Mouse (Mus musculus) C2C12 (cell line): ENCODE data around the gene C2cd5. TPM values are rescaled to one million over a fixed set of nuclear protein-coding genes. Genes with fewer than 3 reads are reported as not detected.

Experiments used
- H3K27me3 ChIP-seq: one replicate; pipeline ENCODE4 v1.6.1; 2011; ENCODE audit not compliant: control insufficient read depth, insufficient read depth, insufficient read length
- H3K36me3 ChIP-seq: one replicate; pipeline ENCODE4 v1.6.1; 2011; ENCODE audit not compliant: control insufficient read depth, insufficient read depth
- H3K4me3 ChIP-seq: one replicate; pipeline ENCODE4 v1.5.1; 2011; ENCODE audit warnings: mild to moderate bottlenecking, control low read depth; ENCODE audit not compliant: poor library complexity, insufficient read depth, severe bottlenecking
- H3K79me2 ChIP-seq: one replicate; pipeline ENCODE4 v1.6.1; 2011; ENCODE audit not compliant: control insufficient read depth, insufficient read depth
- H3K79me3 ChIP-seq: one replicate; pipeline ENCODE4 v1.6.1; 2011; ENCODE audit warnings: low read depth, control low read depth
- H3ac ChIP-seq: one replicate; pipeline ENCODE3; 2011; ENCODE audit warnings: low read depth; ENCODE audit not compliant: control insufficient read depth, insufficient read length
- CEBPB ChIP-seq: IDR thresholded peaks from one replicate; pipeline ENCODE4 v1.6.1; 2011; ENCODE audit warnings: low read depth, mild to moderate bottlenecking, control low read depth, moderate library complexity
- CTCF ChIP-seq: IDR thresholded peaks from one replicate; pipeline ENCODE4 v1.5.1; 2011; ENCODE audit not compliant: control insufficient read depth, insufficient read depth, insufficient read length
- FOSL1 ChIP-seq: IDR thresholded peaks from one replicate; pipeline ENCODE4 v1.8.0; 2011; ENCODE audit warnings: mild to moderate bottlenecking, low read length; ENCODE audit not compliant: poor library complexity, insufficient read depth, severe bottlenecking
- MAX ChIP-seq: IDR thresholded peaks from one replicate; pipeline ENCODE4 v1.6.1; 2011; ENCODE audit warnings: mild to moderate bottlenecking, control low read depth
- MYOD1 ChIP-seq: IDR thresholded peaks from one replicate; pipeline ENCODE4 v1.6.1; 2011; ENCODE audit warnings: low read depth; ENCODE audit not compliant: control insufficient read depth, insufficient read length
- MYOG ChIP-seq: IDR thresholded peaks from one replicate; pipeline ENCODE4 v1.6.1; 2011; ENCODE audit not compliant: control insufficient read depth, insufficient read length; ENCODE audit errors: extremely low read depth
- USF1 ChIP-seq: IDR thresholded peaks from one replicate; pipeline ENCODE4 v1.6.1; 2011; ENCODE audit warnings: low read depth, mild to moderate bottlenecking, control low read depth, moderate library complexity
- polyA plus RNA-seq: library from polyadenylated mRNA; unstranded; fragments of >200 nt; fragmentation: generic; extraction: Trizol; gene quantifications from one replicate; pipeline ENCODE4 v1.2.1, GENCODE M21; 2012; ENCODE audit warnings: missing spikeins

Gene C2cd5
- polyA plus RNA-seq, 1 experiment = 4.8 TPM

- no peaks in the 10 kb centered on the region for H3K79me3 ChIP-seq
- H3K27me3 ChIP-seq = peaks cover 4% of the 10 kb centered on the region
- H3ac ChIP-seq = no peak overlapping the region
- no peak overlapping the region for H3K4me3 ChIP-seq
- no peaks in the 10 kb centered on the region for H3K36me3 ChIP-seq
- no peaks in the 10 kb centered on the region for H3K79me2 ChIP-seq
- TF ChIP-seq MYOD1 (no peak), USF1 (no peak), FOSL1 (no peak), CTCF (no peak)
Measured at GRCm38 (mm10) chr6:142994821-142995220, 105.1 kb downstream of the C2cd5 start.

GRCm38 (mm10) chr6:142993705-142994698 lies 105.9 kb downstream of the C2cd5 start:
- Histone ChIP-seq H3K79me2 (no peaks in the 10 kb centered on the region), H3K79me3 (no peaks in the 10 kb centered on the region), H3K4me3 (no peak overlapping the region), H3K36me3 (no peaks in the 10 kb centered on the region), H3K27me3 (peaks cover 4% of the 10 kb centered on the region), H3ac (no peak overlapping the region)
- TF ChIP-seq MYOG = no peak
- no peak for TF ChIP-seq CTCF

- no peaks in the 10 kb centered on the region for H3K36me3 ChIP-seq
- H3ac ChIP-seq = no peak overlapping the region
- H3K79me2 ChIP-seq = no peaks in the 10 kb centered on the region
- no peak for TF ChIP-seq USF1
- no peak for TF ChIP-seq MAX
- TF ChIP-seq CEBPB = no peak
- no peak for TF ChIP-seq FOSL1
- no peak for TF ChIP-seq MYOG
- TF ChIP-seq MYOD1 = no peak
- no peak for TF ChIP-seq CTCF
- H3K79me3 ChIP-seq = no peaks in the 10 kb centered on the region
- H3K4me3 ChIP-seq = no peak overlapping the region
- peaks cover 4% of the 10 kb centered on the region for H3K27me3 ChIP-seq
Measured at GRCm38 (mm10) chr6:142992971-142993370, 107.0 kb downstream of the C2cd5 start.

- Histone ChIP-seq H3K79me3 (no peaks in the 10 kb centered on the region), H3K27me3 (peaks cover 4% of the 10 kb centered on the region), H3ac (no peak overlapping the region), H3K36me3 (no peaks in the 10 kb centered on the region), H3K4me3 (no peak overlapping the region), H3K79me2 (no peaks in the 10 kb centered on the region)
- TF ChIP-seq MYOG = no peak
- no peak for TF ChIP-seq MAX
- no peak for TF ChIP-seq CTCF
- no peak for TF ChIP-seq FOSL1
- no peak for TF ChIP-seq CEBPB
Measured at GRCm38 (mm10) chr6:142992099-142992498, 107.8 kb downstream of the C2cd5 start.

GRCm38 (mm10) chr6:142991391-142992059 lies 108.4 kb downstream of the C2cd5 start:
- Histone ChIP-seq H3K79me2 (no peaks in the 10 kb centered on the region), H3K4me3 (no peak overlapping the region), H3ac (no peak overlapping the region), H3K79me3 (no peaks in the 10 kb centered on the region), H3K27me3 (peaks cover 4% of the 10 kb centered on the region), H3K36me3 (no peaks in the 10 kb centered on the region)
- no peak for TF ChIP-seq FOSL1
- no peak for TF ChIP-seq CEBPB
- no peak for TF ChIP-seq MAX
- no peak for TF ChIP-seq USF1
- TF ChIP-seq CTCF = no peak
- no peak for TF ChIP-seq MYOD1
- no peak for TF ChIP-seq MYOG

GRCm38 (mm10) chr6:142990516-142990915 lies 109.4 kb downstream of the C2cd5 start:
- no peaks in the 10 kb centered on the region for H3K36me3 ChIP-seq
- H3ac ChIP-seq = no peak overlapping the region
- peaks cover 4% of the 10 kb centered on the region for H3K27me3 ChIP-seq
- H3K4me3 ChIP-seq = no peak overlapping the region
- no peaks in the 10 kb centered on the region for H3K79me3 ChIP-seq
- TF ChIP-seq FOSL1 (no peak), MYOD1 (no peak), CTCF (no peak), MYOG (no peak), USF1 (no peak), CEBPB (no peak), MAX (no peak)
- H3K79me2 ChIP-seq = no peaks in the 10 kb centered on the region
